Mouse (Mus musculus) limb, embryonic 14.5 days (tissue): ENCODE results near the gene Sftpd. TPM values are rescaled to one million over a fixed set of nuclear protein-coding genes. Genes with fewer than 3 reads are reported as not detected.

Source experiments
- ATAC-seq: fragments of 200-750 bp; cut with Nextera tagmentation; 2 replicates; pipeline ENCODE4 v1.8.0; 2017; ENCODE audit warnings: low read depth, moderate number of reproducible peaks, moderate TSS enrichment; ENCODE audit not compliant: low FRiP score
- DNase-seq: peaks from one replicate; pipeline ENCODE4 v3.0.0-alpha.2; 2015; ENCODE audit warnings: low spot score
- H3K27ac ChIP-seq: fragments of 300-500 bp; sonication (generic); replicated peaks from 2 replicates; pipeline ENCODE4 v1.5.1; 2014; ENCODE audit warnings: low read depth, mild to moderate bottlenecking, low read length, moderate library complexity, mixed read lengths
- H3K27me3 ChIP-seq: fragments of 300-500 bp; sonication (generic); 2 replicates; pipeline ENCODE4 v1.6.1; 2014; ENCODE audit warnings: low read length, mixed read lengths; ENCODE audit not compliant: control insufficient read depth, insufficient read depth
- H3K36me3 ChIP-seq: fragments of 300-500 bp; sonication (generic); 2 replicates; pipeline ENCODE4 v1.6.1; 2014; ENCODE audit warnings: mild to moderate bottlenecking, low read length, moderate library complexity, mixed read lengths; ENCODE audit not compliant: control insufficient read depth, insufficient read depth
- H3K4me1 ChIP-seq: fragments of 300-500 bp; sonication (generic); 2 replicates; pipeline ENCODE4 v1.6.1; 2014; ENCODE audit warnings: antibody characterized with exemption, low read length, mixed read lengths; ENCODE audit not compliant: control insufficient read depth, insufficient read depth
- H3K4me2 ChIP-seq: fragments of 300-500 bp; sonication (generic); replicated peaks from 2 replicates; pipeline ENCODE4 v1.6.1; 2014; ENCODE audit warnings: low read depth, mild to moderate bottlenecking, low read length, moderate library complexity; ENCODE audit not compliant: severe bottlenecking
- H3K4me3 ChIP-seq: fragments of 300-500 bp; sonication (generic); replicated peaks from 2 replicates; pipeline ENCODE4 v1.5.1; 2014; ENCODE audit warnings: low read length
- H3K9ac ChIP-seq: fragments of 300-500 bp; sonication (generic); 2 replicates; pipeline ENCODE4 v1.6.1; 2014; ENCODE audit warnings: mild to moderate bottlenecking, low read depth, low read length, moderate library complexity; ENCODE audit not compliant: severe bottlenecking
- H3K9me3 ChIP-seq: fragments of 300-500 bp; sonication (generic); 2 replicates; pipeline ENCODE4 v1.6.1; 2016; ENCODE audit warnings: low read length; ENCODE audit not compliant: control insufficient read depth
- POLR2A ChIP-seq: fragments of 200-500 bp; IDR thresholded peaks from 2 replicates; pipeline ENCODE4 v1.8.0; 2012; ENCODE audit warnings: inconsistent platforms, mild to moderate bottlenecking, moderate library complexity, borderline replicate concordance; ENCODE audit not compliant: insufficient read depth, insufficient read length; ENCODE audit errors: extremely low read depth
- WGBS: fragments of 180-500 bp; shearing (Covaris S2); extraction: QIAGEN DNeasy Blood & Tissue Kit; methylation state at CpG from one replicate; pipeline ENCODE4 v1.1.7; 2014; 5-methylcytosine and 5-hydroxymethylcytosine counted together
- polyA plus RNA-seq, 2 experiments: library from polyadenylated mRNA; depleted of rRNA in 1 of 2; stranded (reverse) in 1 of 2; unstranded in 1 of 2; fragments of >200 nt; fragmentation: Nextera tagmentation in 1 of 2; extraction: Ambion mirVana in 1 of 2; gene quantifications; 2 replicates each; pipeline versions ENCODE4 v1.2.1 to v1.2.3; 2012 to 2014

Gene Sftpd
- polyA plus RNA-seq (2012; rRNA removed) (not detected in 2 replicates), polyA plus RNA-seq (2014; fragmentation: Nextera tagmentation; extraction: Ambion mirVana) (not detected in 2 replicates)

DNA sequence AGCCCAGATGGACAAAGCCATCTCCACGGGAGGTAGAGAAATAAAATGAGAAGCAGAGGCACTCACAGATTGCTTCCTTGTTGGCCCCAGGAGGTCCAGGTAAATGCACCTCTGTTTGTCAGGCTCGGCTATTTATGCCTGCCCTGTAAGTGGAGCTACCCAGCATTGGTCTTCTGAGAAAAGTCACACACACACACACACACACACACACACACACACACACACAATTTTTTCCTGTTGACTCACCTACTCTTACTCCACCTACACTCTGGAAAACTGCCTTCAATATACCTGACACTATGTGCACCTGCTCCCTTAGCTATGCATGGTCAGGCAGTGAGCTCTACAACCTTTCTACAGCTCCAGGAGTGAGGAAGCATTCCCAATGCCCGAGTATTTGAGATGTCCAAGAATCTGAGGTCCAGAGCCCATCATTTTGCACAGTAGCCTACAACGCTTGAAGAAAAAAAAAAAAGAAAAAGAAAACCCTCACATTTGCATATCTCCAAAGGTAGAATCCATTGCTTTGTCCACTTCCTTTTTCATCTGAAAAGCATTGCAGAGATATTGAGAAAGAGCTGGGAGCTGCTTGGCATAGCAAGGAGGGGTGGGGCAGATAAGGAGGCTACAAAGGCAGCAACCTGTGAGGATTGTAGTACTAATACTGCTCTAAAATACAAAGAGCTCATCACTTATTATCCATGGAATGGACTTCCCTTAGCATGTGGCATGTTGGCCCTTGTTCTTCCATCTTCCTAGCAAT lies at the start of gene Sftpd:
Gene Sftpd (minus strand): TSS at position 91 of the 763 bp plus-strand sequence.
- WGBS = 65% methylated on average over 4 of the region's 4 CpGs
- no peak within 1 kb of the TSS for H3K4me3 ChIP-seq
- H3K36me3 ChIP-seq = no peaks in the 10 kb centered on the region
- no peaks in the 10 kb centered on the region for H3K27me3 ChIP-seq
- no peak within 1 kb of the TSS for H3K27ac ChIP-seq
- no peak for DNase-seq
- H3K9ac ChIP-seq = no peak within 1 kb of the TSS
- TF ChIP-seq POLR2A = no peak
- H3K9me3 ChIP-seq = no peaks in the 10 kb centered on the region
- ATAC-seq = no peak
- H3K4me2 ChIP-seq = no peak within 1 kb of the TSS
- H3K4me1 ChIP-seq = no peaks in the 10 kb centered on the region

DNA sequence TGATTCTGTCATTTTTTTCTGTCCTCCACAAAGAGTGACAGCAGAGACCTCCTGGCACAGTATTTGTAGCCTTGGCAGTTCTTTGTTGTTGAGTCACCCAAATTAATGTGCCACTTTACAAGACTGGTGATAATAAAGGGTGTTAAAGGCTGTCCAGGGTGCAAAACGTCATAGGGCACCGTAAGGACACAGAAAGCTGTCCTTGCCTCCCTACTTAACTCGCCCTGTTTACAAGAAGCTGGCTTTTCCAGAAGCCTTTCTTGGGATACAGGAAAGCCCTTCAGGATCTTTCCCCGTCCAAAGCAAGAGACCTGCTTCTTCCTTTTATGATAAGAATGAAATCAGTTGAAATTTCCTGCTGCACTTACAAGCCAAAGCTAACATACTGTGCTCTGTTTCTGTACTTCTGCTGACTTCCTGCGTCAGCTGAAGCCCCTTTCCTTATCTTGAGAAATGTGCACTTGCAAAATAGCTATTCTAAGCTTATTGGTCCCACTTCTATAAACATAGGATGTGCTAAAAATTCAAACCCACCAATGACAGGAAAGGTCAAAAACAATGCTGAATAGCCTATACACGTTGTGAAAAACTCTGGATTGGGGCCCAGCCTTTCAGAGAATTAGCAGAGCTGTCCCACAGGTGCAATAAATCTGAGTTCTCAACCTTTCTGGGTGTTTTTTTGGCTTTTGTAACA lies 13.2 kb upstream of the Sftpd start:
- Histone ChIP-seq H3K4me2 (no peak overlapping the region), H3K4me3 (no peak overlapping the region), H3K36me3 (no peaks in the 10 kb centered on the region), H3K9ac (no peak overlapping the region), H3K27ac (no peak overlapping the region), H3K27me3 (no peaks in the 10 kb centered on the region), H3K9me3 (no peaks in the 10 kb centered on the region), H3K4me1 (no peaks in the 10 kb centered on the region)
- 48% methylated on average over 6 of the region's 6 CpGs for WGBS
- ATAC-seq (0 out of 2 replicates have a peak, but pooled peaks have one; percentile 41), DNase-seq (peak; percentile 75)
- no peak for TF ChIP-seq POLR2A

DNA sequence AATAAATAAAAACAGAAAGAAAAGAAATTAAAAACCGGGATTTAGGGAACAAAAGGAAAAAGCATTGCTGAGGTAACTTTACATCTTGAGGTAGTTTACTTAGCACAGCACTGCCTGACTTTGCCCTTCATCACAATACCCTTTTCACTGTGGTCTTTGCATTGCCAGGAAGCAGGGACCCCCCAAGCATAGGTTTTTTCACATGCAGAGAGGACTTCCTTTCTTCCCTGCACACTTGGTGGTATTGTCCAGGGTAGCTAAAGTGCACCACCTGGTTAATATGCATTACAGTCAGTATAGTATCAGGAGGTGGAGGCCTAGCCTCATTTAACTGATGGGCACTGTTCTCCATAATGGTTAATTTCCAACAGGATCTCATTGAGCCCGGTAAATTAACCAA lies 4.5 kb upstream of the Sftpd start:
- TF ChIP-seq POLR2A = no peak
- Histone ChIP-seq H3K9me3 (no peaks in the 10 kb centered on the region; the same call in 1 of the 2 replicates), H3K27ac (no peak overlapping the region), H3K9ac (no peak overlapping the region), H3K36me3 (no peaks in the 10 kb centered on the region), H3K4me3 (no peak overlapping the region), H3K27me3 (no peaks in the 10 kb centered on the region), H3K4me1 (no peaks in the 10 kb centered on the region), H3K4me2 (no peak overlapping the region)
- no peak for DNase-seq
- no peak for ATAC-seq
- WGBS = 68% methylated on average over 2 of the region's 2 CpGs

DNA sequence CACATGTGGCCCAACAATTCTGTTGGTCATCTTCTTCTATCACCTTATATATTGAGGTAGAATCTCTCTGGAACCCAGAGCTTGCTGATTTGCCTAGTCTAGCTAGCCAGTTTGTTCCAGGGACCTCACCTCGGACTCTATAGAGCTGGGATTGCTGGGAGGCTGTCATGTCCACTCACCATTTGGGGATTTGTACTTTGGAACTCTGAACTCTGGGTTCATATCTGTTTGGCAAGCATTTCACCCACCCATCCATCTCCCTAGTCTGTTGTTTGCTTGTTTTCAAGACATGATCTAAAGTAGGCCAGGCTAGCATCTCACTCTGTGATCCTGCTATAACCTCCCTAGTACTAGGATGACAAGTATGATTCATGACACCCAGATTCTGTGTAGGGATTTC lies 10.1 kb downstream of the Sftpd start:
- no peaks in the 10 kb centered on the region for H3K9me3 ChIP-seq

DNA sequence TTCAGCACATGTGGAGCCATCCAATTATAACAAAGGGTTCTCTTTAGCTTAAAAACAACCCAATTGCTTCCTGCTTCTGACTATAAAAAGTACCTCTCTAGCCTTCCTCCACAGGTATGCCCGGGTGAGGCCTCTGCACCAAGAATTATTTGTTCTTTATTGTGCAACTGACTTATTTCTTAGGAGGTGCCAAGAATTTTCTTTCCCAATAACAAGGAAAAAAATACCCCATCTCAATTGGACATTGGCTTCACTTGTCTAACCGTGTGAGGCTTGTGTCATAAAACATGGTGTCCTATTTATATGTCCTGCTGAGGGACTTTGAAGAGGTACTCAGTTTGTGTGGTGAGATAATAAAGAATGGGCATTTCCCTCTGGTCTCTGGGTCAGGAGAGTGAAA lies 14.4 kb downstream of the Sftpd start:
- DNase-seq (no peak), ATAC-seq (no peak)
- WGBS = 80% methylated on average over 2 of the region's 2 CpGs
- no peaks in the 10 kb centered on the region for H3K4me1 ChIP-seq
- H3K36me3 ChIP-seq = no peaks in the 10 kb centered on the region
- no peak overlapping the region for H3K4me2 ChIP-seq
- H3K27ac ChIP-seq = no peak overlapping the region
- H3K9ac ChIP-seq = no peak overlapping the region
- H3K9me3 ChIP-seq = no peaks in the 10 kb centered on the region
- H3K27me3 ChIP-seq = no peaks in the 10 kb centered on the region
- no peak overlapping the region for H3K4me3 ChIP-seq
- no peak for TF ChIP-seq POLR2A

More for the DNA sequence above, 10.1 kb downstream of the Sftpd start:
- Histone ChIP-seq H3K36me3 (no peaks in the 10 kb centered on the region), H3K27me3 (no peaks in the 10 kb centered on the region), H3K27ac (no peak overlapping the region), H3K4me1 (no peaks in the 10 kb centered on the region), H3K4me3 (no peak overlapping the region), H3K9ac (no peak overlapping the region), H3K4me2 (no peak overlapping the region)
- WGBS = 74% methylated on average over 1 of the region's 1 CpGs
- DNase-seq (no peak), ATAC-seq (no peak)
- no peak for TF ChIP-seq POLR2A
